Mouse (Mus musculus) embryonic facial prominence, embryonic 13.5 days (tissue): ENCODE results near the gene Pnck. TPM values are rescaled to one million over a fixed set of nuclear protein-coding genes. Genes with fewer than 3 reads are reported as not detected.

Experiments used
- ATAC-seq: fragments of 200-750 bp; cut with Nextera tagmentation; 2 replicates; pipeline ENCODE4 v1.8.0; 2017; ENCODE audit warnings: low read depth; ENCODE audit not compliant: insufficient number of reproducible peaks, insufficient read depth, low FRiP score, low TSS enrichment
- H3K27ac ChIP-seq: fragments of 300-500 bp; sonication (generic); 2 replicates; pipeline ENCODE4 v1.5.1; 2015; ENCODE audit warnings: moderate library complexity, mild to moderate bottlenecking, inconsistent platforms
- H3K27me3 ChIP-seq: fragments of 300-500 bp; sonication (generic); 2 replicates; pipeline ENCODE4 v1.6.1; 2015; ENCODE audit warnings: mild to moderate bottlenecking, inconsistent platforms
- H3K36me3 ChIP-seq: fragments of 300-500 bp; sonication (generic); 2 replicates; pipeline ENCODE4 v1.6.1; 2015; ENCODE audit warnings: mild to moderate bottlenecking, inconsistent platforms
- H3K4me1 ChIP-seq: fragments of 300-500 bp; sonication (generic); 2 replicates; pipeline ENCODE4 v1.6.1; 2015; ENCODE audit warnings: inconsistent platforms
- H3K4me2 ChIP-seq: fragments of 300-500 bp; sonication (generic); 2 replicates; pipeline ENCODE4 v1.6.1; 2015; ENCODE audit warnings: moderate library complexity, mild to moderate bottlenecking, inconsistent platforms
- H3K4me3 ChIP-seq: fragments of 300-500 bp; sonication (generic); 2 replicates; pipeline ENCODE4 v1.5.1; 2015; ENCODE audit warnings: mild to moderate bottlenecking, inconsistent platforms
- H3K9ac ChIP-seq: fragments of 300-500 bp; sonication (generic); 2 replicates; pipeline ENCODE4 v1.6.1; 2015; ENCODE audit warnings: mild to moderate bottlenecking, inconsistent platforms
- H3K9me3 ChIP-seq: fragments of 300-500 bp; sonication (generic); 2 replicates; pipeline ENCODE4 v1.6.1; 2016; ENCODE audit warnings: inconsistent platforms
- WGBS: fragments of 180-500 bp; shearing (Covaris S2); methylation state at CpG from one replicate; pipeline ENCODE4 v1.1.7; 2015; ENCODE audit warnings: mixed read lengths; 5-methylcytosine and 5-hydroxymethylcytosine counted together
- polyA plus RNA-seq: library from polyadenylated mRNA; unstranded; fragments of >200 nt; fragmentation: Nextera tagmentation; extraction: Ambion mirVana; gene quantifications from 2 replicates; pipeline ENCODE4 v1.2.1, GENCODE M21; 2015

Pnck gene
- polyA plus RNA-seq, 1 experiment from 2014 or later: 15.6 TPM

DNA sequence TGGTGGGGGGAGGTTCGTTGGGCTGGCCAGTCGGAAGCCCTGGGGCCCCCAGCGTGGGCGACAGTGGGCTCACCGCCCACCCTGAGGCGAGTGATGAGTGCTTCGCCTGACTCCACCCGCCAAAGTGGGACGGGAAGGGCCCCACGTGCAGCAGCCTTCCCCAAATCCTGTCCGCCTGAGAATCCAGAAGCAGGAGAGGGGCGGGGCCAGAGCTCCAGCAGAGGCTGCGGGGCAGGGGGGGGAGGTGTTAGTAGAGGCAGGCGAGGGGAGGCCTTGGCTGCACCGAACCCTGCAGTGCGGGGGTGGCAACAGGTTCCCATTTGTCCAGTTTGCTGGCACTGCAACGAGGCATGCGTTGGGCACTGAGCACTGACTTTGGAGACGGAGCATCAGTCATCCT is 22.5 kb downstream of the Pnck start:
- ATAC-seq: no peak
- Histone ChIP-seq H3K4me3 (peak overlapping the region; percentile 35), H3K9me3 (no peaks in the 10 kb centered on the region), H3K36me3 (no peaks in the 10 kb centered on the region), H3K4me1 (peaks cover 6% of the 10 kb centered on the region; the same call in 1 of the 2 replicates), H3K27ac (no peak overlapping the region), H3K27me3 (peaks cover 72% of the 10 kb centered on the region), H3K4me2 (peak overlapping the region; percentile 72), H3K9ac (0 out of 2 replicates have a peak overlapping the region, but pooled peaks have one; percentile 52)
- 18% methylated on average over 19 of the region's 19 CpGs for WGBS

DNA sequence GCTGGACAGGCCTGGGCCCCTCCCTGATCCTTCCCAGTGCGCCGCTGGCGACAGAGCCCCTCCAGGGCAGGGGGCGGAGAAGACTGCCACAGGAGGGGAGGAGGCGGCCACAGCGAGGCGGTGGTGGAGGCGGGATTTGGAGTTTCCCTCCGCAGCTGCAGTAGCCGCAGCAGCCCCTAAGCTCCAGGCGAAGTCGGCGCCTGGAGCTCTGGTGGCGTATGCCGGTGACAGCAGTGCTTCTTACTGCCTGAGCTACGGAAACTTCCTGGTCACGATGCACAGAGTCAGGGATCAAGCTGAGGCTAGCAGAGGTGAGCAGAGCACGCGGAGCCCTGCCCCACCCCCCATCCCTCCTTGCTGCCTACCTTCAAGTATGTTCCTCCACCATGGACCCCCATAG is 24.5 kb downstream of the Pnck start:
- Histone ChIP-seq H3K27me3 (peaks cover 67% of the 10 kb centered on the region), H3K4me3 (peak overlapping the region; percentile 25), H3K9ac (0 out of 2 replicates have a peak overlapping the region, but pooled peaks have one; percentile 44), H3K9me3 (no peaks in the 10 kb centered on the region), H3K4me1 (peaks cover 6% of the 10 kb centered on the region; the same call in 1 of the 2 replicates), H3K27ac (no peak overlapping the region), H3K4me2 (peak overlapping the region; percentile 54), H3K36me3 (no peaks in the 10 kb centered on the region)
- no peak for ATAC-seq
- WGBS: 25% methylated on average over 18 of the region's 19 CpGs

DNA sequence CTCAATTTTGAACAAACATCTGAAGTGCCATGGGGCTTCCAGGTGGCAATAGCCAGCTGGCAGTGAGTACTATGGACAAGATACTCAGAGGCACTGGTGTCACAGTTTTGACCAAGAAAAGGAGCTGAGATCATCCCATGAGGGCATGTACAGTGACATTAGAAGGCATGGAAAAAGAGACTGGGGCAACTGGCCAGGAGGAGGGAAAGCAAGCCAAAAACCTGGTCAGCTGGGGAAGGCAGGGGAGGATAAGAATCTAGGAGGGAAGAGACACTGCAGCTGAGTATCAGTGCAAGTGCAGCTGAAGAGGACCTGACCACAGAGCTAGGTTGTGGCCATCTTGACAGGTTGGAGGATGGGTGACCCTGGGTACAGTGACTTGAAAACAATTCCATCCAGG is 32.9 kb downstream of the Pnck start:
- H3K4me2 ChIP-seq: no peak overlapping the region
- no peak overlapping the region for H3K4me3 ChIP-seq
- H3K4me1 ChIP-seq: no peaks in the 10 kb centered on the region
- no peaks in the 10 kb centered on the region for H3K36me3 ChIP-seq
- ATAC-seq: no peak
- H3K9ac ChIP-seq: no peak overlapping the region
- no peaks in the 10 kb centered on the region for H3K9me3 ChIP-seq
- H3K27me3 ChIP-seq: peaks cover 13% of the 10 kb centered on the region; the same call in 1 of the 2 replicates
- no peak overlapping the region for H3K27ac ChIP-seq

GRCm38 (mm10) chrX:73619890-73620289 is 40.0 kb downstream of the Pnck start:
- Histone ChIP-seq H3K27ac (no peak overlapping the region), H3K4me1 (no peaks in the 10 kb centered on the region), H3K36me3 (no peaks in the 10 kb centered on the region), H3K4me3 (no peak overlapping the region), H3K27me3 (peaks cover 15% of the 10 kb centered on the region), H3K4me2 (no peak overlapping the region), H3K9me3 (no peaks in the 10 kb centered on the region), H3K9ac (no peak overlapping the region)
- ATAC-seq: no peak
- 92% methylated on average over 2 of the region's 2 CpGs for WGBS

DNA sequence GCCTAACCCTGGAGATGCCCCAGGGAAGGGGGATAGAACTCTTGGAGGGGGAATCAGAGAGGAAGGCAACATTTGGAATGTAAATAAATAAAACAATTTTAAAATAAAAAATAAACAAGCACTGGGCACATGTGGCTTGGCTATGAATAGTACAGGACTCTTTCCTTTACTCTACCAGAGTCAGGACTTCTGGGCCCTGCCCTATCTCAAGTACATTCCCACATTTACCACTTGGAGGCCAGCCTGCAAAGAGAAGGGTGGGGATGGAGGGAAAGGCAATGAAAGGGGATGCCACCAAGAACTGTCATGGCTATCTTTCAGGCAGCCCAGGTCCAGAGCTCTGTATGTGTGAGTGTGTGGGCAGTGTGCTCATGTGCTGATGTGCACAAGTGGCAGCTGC is 40.5 kb downstream of the Pnck start:
- Histone ChIP-seq H3K4me2 (no peak overlapping the region), H3K9ac (no peak overlapping the region), H3K27ac (no peak overlapping the region), H3K36me3 (no peaks in the 10 kb centered on the region), H3K4me1 (no peaks in the 10 kb centered on the region), H3K9me3 (no peaks in the 10 kb centered on the region), H3K4me3 (no peak overlapping the region), H3K27me3 (peaks cover 20% of the 10 kb centered on the region)
- no peak for ATAC-seq

DNA sequence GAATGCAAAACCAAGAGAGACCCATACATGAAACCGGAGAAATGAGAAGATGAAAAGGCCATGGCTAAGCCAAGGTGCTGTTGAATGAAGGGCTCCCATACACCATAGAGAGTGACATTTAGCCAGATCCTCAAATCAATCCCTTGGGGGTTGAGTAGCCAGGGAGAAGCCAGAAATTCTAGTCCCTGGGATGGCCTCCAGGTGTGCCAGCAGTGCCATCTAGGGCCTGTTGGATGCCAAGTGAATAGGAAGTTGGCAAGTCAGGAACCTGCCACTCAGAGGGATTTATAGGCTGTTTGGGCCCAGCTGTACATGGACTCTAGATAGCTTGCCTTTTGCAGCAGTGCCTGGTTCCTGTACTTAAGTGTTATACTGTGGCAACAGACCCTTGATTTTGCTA is 44.0 kb downstream of the Pnck start:
- H3K36me3 ChIP-seq: no peaks in the 10 kb centered on the region

GRCm38 (mm10) chrX:73613665-73614064 is 46.3 kb downstream of the Pnck start:
- no peaks in the 10 kb centered on the region for H3K36me3 ChIP-seq
- peaks cover 17% of the 10 kb centered on the region for H3K27me3 ChIP-seq
- H3K4me1 ChIP-seq: no peaks in the 10 kb centered on the region
- 67% methylated on average over 4 of the region's 4 CpGs for WGBS
- no peak overlapping the region for H3K27ac ChIP-seq
- H3K4me2 ChIP-seq: no peak overlapping the region
- no peak overlapping the region for H3K4me3 ChIP-seq
- H3K9me3 ChIP-seq: no peaks in the 10 kb centered on the region
- ATAC-seq: no peak
- H3K9ac ChIP-seq: no peak overlapping the region

More for the DNA sequence above, 44.0 kb downstream of the Pnck start:
- Histone ChIP-seq H3K4me2 (no peak overlapping the region), H3K4me1 (no peaks in the 10 kb centered on the region), H3K4me3 (no peak overlapping the region), H3K27ac (no peak overlapping the region), H3K9ac (no peak overlapping the region), H3K27me3 (peaks cover 22% of the 10 kb centered on the region), H3K9me3 (no peaks in the 10 kb centered on the region)
- WGBS: 81% methylated on average over 1 of the region's 1 CpGs
- no peak for ATAC-seq

Other genes starting within 250 kb of the Pnck start
- 0.21 and 0.30 TPM in 2 replicates for gene Zfp92, start 249.0 kb downstream of the Pnck start, polyA plus RNA-seq
- gene Trex2, start 224.8 kb downstream of the Pnck start, polyA plus RNA-seq: 0.55 TPM in 1 of 2 replicates, not detected in the other
- gene Haus7, start 201.1 kb downstream of the Pnck start, polyA plus RNA-seq: 83.0 and 96.2 TPM in 2 replicates
- 121 and 154 TPM in 2 replicates for gene Bgn, start 176.5 kb downstream of the Pnck start, polyA plus RNA-seq
- 0.24 and 0.28 TPM in 2 replicates for gene Atp2b3, start 157.0 kb downstream of the Pnck start, polyA plus RNA-seq
- 13.3 and 17.4 TPM in 2 replicates for gene Dusp9, start 20.7 kb downstream of the Pnck start, polyA plus RNA-seq
- gene Slc6a8, start 13.0 kb upstream of the Pnck start, polyA plus RNA-seq: 9.7 and 10.1 TPM in 2 replicates
- gene Bcap31, start 56.1 kb upstream of the Pnck start, polyA plus RNA-seq: 208 and 226 TPM in 2 replicates
- gene Abcd1, start 56.5 kb upstream of the Pnck start, polyA plus RNA-seq: 13.9 and 15.4 TPM in 2 replicates
- gene Plxnb3, start 97.0 kb upstream of the Pnck start, polyA plus RNA-seq: 0.41 and 0.46 TPM in 2 replicates
- 3.0 and 3.5 TPM in 2 replicates for gene Srpk3, start 114.3 kb upstream of the Pnck start, polyA plus RNA-seq
- 204 and 207 TPM in 2 replicates for gene Idh3g, start 126.8 kb upstream of the Pnck start, polyA plus RNA-seq
- gene Ssr4, start 126.9 kb upstream of the Pnck start, polyA plus RNA-seq: 182 and 192 TPM in 2 replicates
- 1.7 and 2.1 TPM in 2 replicates for gene Pdzd4, start 164.9 kb upstream of the Pnck start, polyA plus RNA-seq
- gene Avpr2, start 232.0 kb upstream of the Pnck start, polyA plus RNA-seq: 0.07 and 0.17 TPM in 2 replicates
- gene L1cam, start 236.0 kb upstream of the Pnck start, polyA plus RNA-seq: 3.2 and 4.3 TPM in 2 replicates